Mouse (Mus musculus): Measurements from ENCODE around the gene Shank2. TPM values are rescaled to one million over a fixed set of nuclear protein-coding genes. Genes with fewer than 3 reads are reported as not detected.
A peak's percentile ranks its signal among the peaks of the same experiment; 100 is the strongest.

The Shank2 gene
- polyA plus RNA-seq, 1 experiment from 2014 or later = 16.1 TPM

- WGBS = 56% methylated on average over 6 of the region's 6 CpGs
- Histone ChIP-seq H3K4me1 (ENCODE audit: control insufficient read depth, insufficient read depth, low read length) (no peaks in the 10 kb centered on the region), H3K9me3 (ENCODE audit: control insufficient read depth, low read length) (no peaks in the 10 kb centered on the region), H3K4me3 (ENCODE audit: low read depth, low read length) (no peak overlapping the region), H3K9ac (replicated peaks; ENCODE audit: low read depth, low read length) (no peak overlapping the region), H3K27ac (ENCODE audit: low read depth, low read length) (no peak overlapping the region), H3K4me2 (ENCODE audit: low read depth, low read length) (no peak overlapping the region), H3K27me3 (ENCODE audit: control insufficient read depth, insufficient read depth, low read length) (no peaks in the 10 kb centered on the region), H3K36me3 (ENCODE audit: control insufficient read depth, insufficient read depth, low read length) (no peaks in the 10 kb centered on the region)
- ATAC-seq (ENCODE audit: low read depth) = no peak
These were observed 249.5 kb downstream of the Shank2 start for GRCm38 (mm10) chr7:144251250-144251649.

- Histone ChIP-seq H3K4me1 (ENCODE audit: control insufficient read depth, insufficient read depth, low read length) (peaks cover 6% of the 10 kb centered on the region; the same call in 1 of the 2 replicates), H3K4me2 (ENCODE audit: low read depth, low read length) (no peak overlapping the region), H3K4me3 (ENCODE audit: low read depth, low read length) (no peak overlapping the region), H3K27ac (ENCODE audit: low read depth, low read length) (0 out of 2 replicates have a peak overlapping the region, but pooled peaks have one; percentile 10), H3K36me3 (ENCODE audit: control insufficient read depth, insufficient read depth, low read length) (no peaks in the 10 kb centered on the region), H3K9ac (replicated peaks; ENCODE audit: low read depth, low read length) (no peak overlapping the region), H3K27me3 (ENCODE audit: control insufficient read depth, insufficient read depth, low read length) (no peaks in the 10 kb centered on the region), H3K9me3 (ENCODE audit: control insufficient read depth, low read length) (no peaks in the 10 kb centered on the region)
- 37% methylated on average over 8 of the region's 8 CpGs for WGBS
- ATAC-seq (ENCODE audit: low read depth) = no peak
These were observed 253.0 kb downstream of the Shank2 start for GRCm38 (mm10) chr7:144254674-144255246.

GRCm38 (mm10) chr7:144257821-144258220 lies 256.1 kb downstream of the Shank2 start:
- Histone ChIP-seq H3K4me2 (ENCODE audit: low read depth, low read length) (no peak overlapping the region), H3K9ac (replicated peaks; ENCODE audit: low read depth, low read length) (no peak overlapping the region), H3K4me1 (ENCODE audit: control insufficient read depth, insufficient read depth, low read length) (peaks cover 6% of the 10 kb centered on the region; the same call in 1 of the 2 replicates), H3K27me3 (ENCODE audit: control insufficient read depth, insufficient read depth, low read length) (no peaks in the 10 kb centered on the region), H3K36me3 (ENCODE audit: control insufficient read depth, insufficient read depth, low read length) (no peaks in the 10 kb centered on the region), H3K27ac (ENCODE audit: low read depth, low read length) (no peak overlapping the region; the same call in 1 of the 2 replicates), H3K4me3 (ENCODE audit: low read depth, low read length) (no peak overlapping the region), H3K9me3 (ENCODE audit: control insufficient read depth, low read length) (no peaks in the 10 kb centered on the region)
- no peak for ATAC-seq (ENCODE audit: low read depth)
- WGBS = 41% methylated on average over 7 of the region's 7 CpGs

GRCm38 (mm10) chr7:144258332-144258731 lies 256.6 kb downstream of the Shank2 start:
- Histone ChIP-seq H3K4me3 (ENCODE audit: low read depth, low read length) (no peak overlapping the region), H3K27me3 (ENCODE audit: control insufficient read depth, insufficient read depth, low read length) (no peaks in the 10 kb centered on the region), H3K36me3 (ENCODE audit: control insufficient read depth, insufficient read depth, low read length) (no peaks in the 10 kb centered on the region), H3K9me3 (ENCODE audit: control insufficient read depth, low read length) (no peaks in the 10 kb centered on the region), H3K9ac (replicated peaks; ENCODE audit: low read depth, low read length) (no peak overlapping the region), H3K27ac (ENCODE audit: low read depth, low read length) (no peak overlapping the region; the same call in 1 of the 2 replicates), H3K4me2 (ENCODE audit: low read depth, low read length) (no peak overlapping the region), H3K4me1 (ENCODE audit: control insufficient read depth, insufficient read depth, low read length) (peaks cover 6% of the 10 kb centered on the region; the same call in 1 of the 2 replicates)
- 38% methylated on average over 4 of the region's 4 CpGs for WGBS
- no peak for ATAC-seq (ENCODE audit: low read depth)

- peaks cover 5% of the 10 kb centered on the region; the same call in 1 of the 2 replicates for H3K4me1 ChIP-seq (ENCODE audit: control insufficient read depth, insufficient read depth, low read length)
- H3K27ac ChIP-seq (ENCODE audit: low read depth, low read length) = no peak overlapping the region
- H3K27me3 ChIP-seq (ENCODE audit: control insufficient read depth, insufficient read depth, low read length) = no peaks in the 10 kb centered on the region
- 80% methylated on average over 6 of the region's 6 CpGs for WGBS
- no peak overlapping the region for H3K9ac ChIP-seq (replicated peaks; ENCODE audit: low read depth, low read length)
- H3K4me3 ChIP-seq (ENCODE audit: low read depth, low read length) = no peak overlapping the region
- no peaks in the 10 kb centered on the region for H3K9me3 ChIP-seq (ENCODE audit: control insufficient read depth, low read length)
- H3K4me2 ChIP-seq (ENCODE audit: low read depth, low read length) = no peak overlapping the region
- H3K36me3 ChIP-seq (ENCODE audit: control insufficient read depth, insufficient read depth, low read length) = no peaks in the 10 kb centered on the region
- no peak for ATAC-seq (ENCODE audit: low read depth)
These were observed 260.9 kb downstream of the Shank2 start for GRCm38 (mm10) chr7:144262666-144263065.

GRCm38 (mm10) chr7:144266745-144267144 lies 265.0 kb downstream of the Shank2 start:
- Histone ChIP-seq H3K27ac (ENCODE audit: low read depth, low read length) (no peak overlapping the region), H3K9ac (replicated peaks; ENCODE audit: low read depth, low read length) (no peak overlapping the region), H3K4me2 (ENCODE audit: low read depth, low read length) (no peak overlapping the region), H3K4me3 (ENCODE audit: low read depth, low read length) (no peak overlapping the region), H3K27me3 (ENCODE audit: control insufficient read depth, insufficient read depth, low read length) (no peaks in the 10 kb centered on the region), H3K36me3 (ENCODE audit: control insufficient read depth, insufficient read depth, low read length) (no peaks in the 10 kb centered on the region), H3K9me3 (ENCODE audit: control insufficient read depth, low read length) (no peaks in the 10 kb centered on the region), H3K4me1 (ENCODE audit: control insufficient read depth, insufficient read depth, low read length) (no peaks in the 10 kb centered on the region)
- 77% methylated on average over 7 of the region's 7 CpGs for WGBS
- ATAC-seq (ENCODE audit: low read depth) = no peak

GRCm38 (mm10) chr7:144268329-144268728 lies 266.6 kb downstream of the Shank2 start:
- Histone ChIP-seq H3K36me3 (ENCODE audit: control insufficient read depth, insufficient read depth, low read length) (no peaks in the 10 kb centered on the region), H3K9me3 (ENCODE audit: control insufficient read depth, low read length) (no peaks in the 10 kb centered on the region)

GRCm38 (mm10) chr7:144268778-144269177 lies 267.1 kb downstream of the Shank2 start:
- Histone ChIP-seq H3K36me3 (ENCODE audit: control insufficient read depth, insufficient read depth, low read length) (no peaks in the 10 kb centered on the region), H3K4me3 (ENCODE audit: low read depth, low read length) (no peak overlapping the region), H3K27me3 (ENCODE audit: control insufficient read depth, insufficient read depth, low read length) (no peaks in the 10 kb centered on the region), H3K4me1 (ENCODE audit: control insufficient read depth, insufficient read depth, low read length) (no peaks in the 10 kb centered on the region), H3K27ac (ENCODE audit: low read depth, low read length) (no peak overlapping the region), H3K4me2 (ENCODE audit: low read depth, low read length) (no peak overlapping the region), H3K9ac (replicated peaks; ENCODE audit: low read depth, low read length) (no peak overlapping the region), H3K9me3 (ENCODE audit: control insufficient read depth, low read length) (no peaks in the 10 kb centered on the region)
- WGBS = 85% methylated on average over 4 of the region's 4 CpGs
- ATAC-seq (ENCODE audit: low read depth) = no peak

More at GRCm38 (mm10) chr7:144268329-144268728, 266.6 kb downstream of the Shank2 start:
- no peak for ATAC-seq (ENCODE audit: low read depth)
- Histone ChIP-seq H3K27ac (ENCODE audit: low read depth, low read length) (no peak overlapping the region), H3K4me3 (ENCODE audit: low read depth, low read length) (no peak overlapping the region), H3K4me1 (ENCODE audit: control insufficient read depth, insufficient read depth, low read length) (no peaks in the 10 kb centered on the region), H3K4me2 (ENCODE audit: low read depth, low read length) (no peak overlapping the region), H3K27me3 (ENCODE audit: control insufficient read depth, insufficient read depth, low read length) (no peaks in the 10 kb centered on the region), H3K9ac (replicated peaks; ENCODE audit: low read depth, low read length) (no peak overlapping the region)
- WGBS = 84% methylated on average over 7 of the region's 7 CpGs

- WGBS = 86% methylated on average over 2 of the region's 2 CpGs
These were observed 269.3 kb downstream of the Shank2 start for GRCm38 (mm10) chr7:144271074-144271473.

More at GRCm38 (mm10) chr7:144271074-144271473, 269.3 kb downstream of the Shank2 start:
- ATAC-seq (ENCODE audit: low read depth) = no peak
- H3K9me3 ChIP-seq (ENCODE audit: control insufficient read depth, low read length) = no peaks in the 10 kb centered on the region
- no peaks in the 10 kb centered on the region for H3K36me3 ChIP-seq (ENCODE audit: control insufficient read depth, insufficient read depth, low read length)
- no peaks in the 10 kb centered on the region for H3K27me3 ChIP-seq (ENCODE audit: control insufficient read depth, insufficient read depth, low read length)
- H3K4me1 ChIP-seq (ENCODE audit: control insufficient read depth, insufficient read depth, low read length) = no peaks in the 10 kb centered on the region
- no peak overlapping the region for H3K4me2 ChIP-seq (ENCODE audit: low read depth, low read length)
- no peak overlapping the region for H3K27ac ChIP-seq (ENCODE audit: low read depth, low read length)
- H3K9ac ChIP-seq (replicated peaks; ENCODE audit: low read depth, low read length) = no peak overlapping the region
- no peak overlapping the region for H3K4me3 ChIP-seq (ENCODE audit: low read depth, low read length)
